Mouse (Mus musculus): Measurements from ENCODE around the gene Polr3e.

The Polr3e gene

DNA sequence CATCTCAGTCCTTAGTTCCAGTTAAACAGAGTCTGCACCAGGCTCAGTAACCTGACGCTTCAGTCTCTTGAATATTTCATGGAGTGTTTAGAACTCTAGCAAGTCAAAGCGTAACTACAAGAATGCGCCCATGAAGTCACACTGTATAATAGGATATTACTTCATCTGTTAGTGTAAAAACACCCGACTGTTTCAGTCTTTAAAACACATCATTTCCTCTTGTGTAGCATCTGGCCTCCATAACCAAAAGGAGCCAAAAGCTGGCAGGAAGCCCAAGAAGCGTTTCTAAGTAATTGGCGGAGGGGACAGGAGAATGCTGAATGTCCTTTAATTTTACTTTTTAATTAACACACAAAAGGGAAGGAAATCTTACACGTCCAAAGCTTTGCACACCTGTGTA is 59.5 kb downstream of the Polr3e start:
- no peak for DNase-seq (ENCODE audit: low spot score in 2 of 2)

GRCm38 (mm10) chr7:120980041-120980440 is 62.5 kb downstream of the Polr3e start:
- DNase-seq (ENCODE audit: low spot score in 2 of 2), result no peak

DNA sequence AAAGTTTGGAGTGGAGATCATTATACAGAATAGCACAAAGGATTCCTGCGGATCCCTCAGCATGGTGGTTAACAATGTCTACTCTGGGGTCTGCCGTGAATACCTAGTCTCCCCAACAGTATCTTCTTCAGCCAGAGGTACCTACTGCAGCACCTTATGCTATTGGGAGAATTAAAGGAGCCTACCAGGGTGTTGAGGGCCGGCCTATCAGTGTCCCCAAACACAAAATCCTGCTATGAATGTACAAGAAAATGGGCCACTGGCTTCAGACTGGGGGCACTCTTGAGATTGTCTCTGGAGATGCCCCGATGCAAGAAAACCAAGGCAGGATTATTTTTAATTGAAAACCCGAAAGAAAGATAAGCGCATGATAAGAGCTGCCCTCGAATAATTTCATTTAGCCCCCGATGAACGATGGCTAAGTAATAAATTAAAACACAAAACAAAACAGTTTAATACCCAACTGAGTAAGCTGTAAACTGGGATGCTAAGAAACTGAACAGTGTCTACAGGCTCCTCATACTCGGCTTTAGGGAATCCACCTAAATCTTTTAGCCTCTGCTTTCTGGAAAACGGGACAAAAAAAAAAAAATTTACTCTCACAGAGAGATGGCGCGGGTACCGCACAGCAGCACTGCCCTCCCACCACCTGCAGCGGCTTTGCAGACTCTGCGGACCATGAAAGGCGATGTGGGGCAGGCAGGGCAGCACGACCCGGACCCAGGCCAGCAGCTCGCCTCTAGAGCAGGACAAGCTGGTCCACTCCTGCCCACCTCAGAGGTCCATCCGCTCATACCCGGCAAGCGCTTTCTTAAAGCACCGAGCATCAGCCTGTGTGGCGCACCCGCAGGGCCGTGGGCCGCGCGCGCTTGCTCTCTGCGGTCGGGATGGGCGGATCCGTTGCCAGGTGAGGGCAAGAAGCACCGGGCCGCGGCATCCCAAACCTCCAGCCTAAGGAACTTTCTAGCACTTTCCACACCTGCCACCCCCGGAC is 63.7 kb downstream of the Polr3e start:
- peak; percentile 7 to 29 for DNase-seq (ENCODE audit: low spot score in 2 of 2)

GRCm38 (mm10) chr7:120982200-120982841 is 64.8 kb downstream of the Polr3e start, which contains the start of the genes Cdr2 and Mfsd13b:
Cdr2 (minus strand) TSS chr7:120982312.
Mfsd13b (plus strand) TSS chr7:120982509.
- DNase-seq (ENCODE audit: low spot score in 2 of 2), result peak; percentile 88 to 95

GRCm38 (mm10) chr7:120982968-120983367 is 65.4 kb downstream of the Polr3e start:
- DNase-seq (ENCODE audit: low spot score in 2 of 2), result no peak

DNA sequence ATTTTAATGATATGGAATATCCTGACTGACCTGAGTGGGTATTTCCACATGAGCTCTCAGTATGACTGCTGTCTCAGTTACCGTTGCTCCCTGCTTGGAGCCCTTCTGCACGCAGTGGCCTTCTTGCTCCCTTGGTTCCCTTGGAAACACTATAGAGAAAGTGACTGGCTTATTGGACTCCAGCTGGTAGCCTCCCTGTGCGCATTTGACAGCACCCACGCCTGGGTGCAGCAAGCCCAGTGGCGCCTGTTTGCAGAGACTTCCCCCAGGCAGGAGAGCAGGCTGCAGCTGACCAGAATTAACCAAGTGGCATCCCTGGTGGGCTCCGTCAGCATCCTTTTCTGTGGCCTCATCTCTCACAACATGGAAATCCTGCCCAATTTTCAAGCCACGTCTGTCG is 73.6 kb downstream of the Polr3e start:
- DNase-seq (ENCODE audit: low spot score in 2 of 2), result no peak

Data from frontal cortex, postnatal 10 days (tissue).